Mouse (Mus musculus): ENCODE measurements around the gene Arl8a.

DNA sequence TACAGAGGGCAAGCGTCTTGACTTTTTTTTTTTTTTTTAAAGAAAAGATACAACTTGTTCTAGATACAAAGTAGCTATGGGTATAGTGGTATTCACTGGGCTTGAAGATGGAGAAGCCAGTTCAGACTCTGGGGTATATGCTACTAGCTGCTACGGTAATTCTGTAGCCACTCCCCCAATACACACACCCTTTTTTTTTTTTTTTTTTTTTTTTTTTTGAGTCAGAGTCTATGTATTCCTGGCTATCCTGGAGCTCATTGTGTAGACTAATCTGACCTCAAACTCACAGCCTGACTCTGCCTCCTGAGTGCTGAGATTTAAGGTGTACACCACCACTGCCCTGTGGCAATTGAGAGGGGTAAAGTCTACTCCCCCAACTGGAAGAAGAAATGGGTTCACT lies 4.2 kb upstream of the Arl8a start:
- TF ChIP-seq CTCF (IDR thresholded peaks at IDR 0.05) (no peak), POLR2A (IDR thresholded peaks at IDR 0.05; ENCODE audit: insufficient read depth, low read depth, low read length) (no peak), EP300 (IDR thresholded peaks at IDR 0.05; ENCODE audit: insufficient read depth, low read depth, low read length) (no peak)
